In genomic region chr3:109600699-109601451, GRCm38 (mm10) we compare ENCODE assay signal across 18 mouse cellular contexts.
DNase-seq lines count a peak whose midpoint lies in the region; ATAC-seq and TF ChIP-seq lines count a peak whose summit lies in the region.
"Had no signal": no experiment of that assay in that cellular context is flagged by ENCODE, and none has a peak within 500 bp of the region (broad histone marks: within the 10 kb centered on the region; RNA-seq: fewer than 3 reads in every experiment).

No protein-coding gene starts in this region.

- H3K4me1 ChIP-seq in intestine, embryonic 14.5 days (replicated peaks; ENCODE audit: control insufficient read depth, insufficient read depth, low read length) = no peaks in the 10 kb centered on the region; the same call in 1 of the 2 replicates
- H3K4me1 ChIP-seq in intestine, embryonic 15.5 days (replicated peaks) = peaks cover 8% of the 10 kb centered on the region; the same call in 1 of the 2 replicates
- H3K4me1 ChIP-seq in intestine, postnatal 0 days (replicated peaks; ENCODE audit: control insufficient read depth, insufficient read depth, low read length) = peaks cover 6% of the 10 kb centered on the region; the same call in 1 of the 2 replicates
- no peaks in the 10 kb centered on the region for H3K4me1 ChIP-seq in midbrain, embryonic 14.5 days (ENCODE audit: control insufficient read depth, insufficient read depth, low read length)
- H3K4me1 ChIP-seq: embryonic facial prominence, embryonic 12.5 days; forebrain, embryonic 13.5 days; forebrain, embryonic 15.5 days had no signal

- ATAC-seq in intestine, embryonic 14.5 days (replicated peaks; ENCODE audit: low FRiP score, low TSS enrichment, low read depth) = peak; percentile 70
- peak; percentile 89 for ATAC-seq in intestine, embryonic 15.5 days
- peak; percentile 84 for ATAC-seq in intestine, postnatal 0 days
- ATAC-seq in midbrain, embryonic 14.5 days (ENCODE audit: low FRiP score, low TSS enrichment) = no peak
- ATAC-seq: forebrain, embryonic 13.5 days; forebrain, embryonic 15.5 days had no signal

- H3K9ac ChIP-seq in intestine, embryonic 14.5 days (ENCODE audit: low read length) = no peak overlapping the region
- no peak overlapping the region for H3K9ac ChIP-seq in intestine, embryonic 15.5 days
- H3K9ac ChIP-seq in intestine, postnatal 0 days (ENCODE audit: low read depth, low read length) = no peak overlapping the region
- H3K9ac ChIP-seq in midbrain, embryonic 14.5 days (replicated peaks; ENCODE audit: low read length) = no peak overlapping the region
- H3K9ac ChIP-seq: embryonic facial prominence, embryonic 12.5 days; forebrain, embryonic 13.5 days; forebrain, embryonic 15.5 days had no signal

- no peak for TF ChIP-seq CTCF in intestine, postnatal 0 days (IDR thresholded peaks at IDR 0.05; ENCODE audit: low read depth)

- DNase-seq in intestine, embryonic 14.5 days (ENCODE audit: low spot score) = no peak
- DNase-seq in adrenal gland, postnatal 10 days = no peak
- no peak for DNase-seq in midbrain, embryonic 14.5 days
- no peak for DNase-seq in frontal cortex, postnatal 25 days (ENCODE audit: low spot score in 2 of 2)
- DNase-seq: adrenal gland, adult 2 months; adrenal gland, postnatal 14 days; adrenal gland, postnatal 36 days; cerebellum, adult 11-12 months; cerebellum, adult 2 months; cerebellum, adult 9-10 months; cerebellum, postnatal 10 days; cerebellum, postnatal 25 days had no signal

- peak overlapping the region; percentile 62 for H3K27ac ChIP-seq in intestine, embryonic 14.5 days (ENCODE audit: low read depth)
- peak overlapping the region; percentile 58; the same call in 1 of the 2 replicates for H3K27ac ChIP-seq in intestine, embryonic 15.5 days
- H3K27ac ChIP-seq in intestine, postnatal 0 days (ENCODE audit: low read depth, low read length) = peak overlapping the region; percentile 28; the same call in 1 of the 2 replicates
- H3K27ac ChIP-seq in midbrain, embryonic 14.5 days (replicated peaks; ENCODE audit: low read depth, low read length) = no peak overlapping the region
- H3K27ac ChIP-seq: embryonic facial prominence, embryonic 10.5 days; embryonic facial prominence, embryonic 12.5 days; forebrain, embryonic 13.5 days; forebrain, embryonic 15.5 days had no signal

- WGBS in intestine, embryonic 14.5 days = 65% methylated on average over 4 of the region's 4 CpGs
- 52% methylated on average over 4 of the region's 4 CpGs for WGBS in intestine, embryonic 15.5 days
- WGBS in intestine, postnatal 0 days = 37% methylated on average over 4 of the region's 4 CpGs
- WGBS in midbrain, embryonic 14.5 days = 91% methylated on average over 4 of the region's 4 CpGs

- no peak overlapping the region for H3K4me2 ChIP-seq in intestine, embryonic 14.5 days (ENCODE audit: low read length)
- peak overlapping the region; percentile 11; the same call in 1 of the 2 replicates for H3K4me2 ChIP-seq in intestine, embryonic 15.5 days (replicated peaks)
- H3K4me2 ChIP-seq in intestine, postnatal 0 days (replicated peaks; ENCODE audit: low read depth) = peak overlapping the region; percentile 24; the same call in 1 of the 2 replicates
- H3K4me2 ChIP-seq in midbrain, embryonic 14.5 days (ENCODE audit: low read length) = no peak overlapping the region
- H3K4me2 ChIP-seq: embryonic facial prominence, embryonic 12.5 days; forebrain, embryonic 13.5 days; forebrain, embryonic 15.5 days had no signal

- no peaks in the 10 kb centered on the region for H3K27me3 ChIP-seq in intestine, embryonic 14.5 days (replicated peaks; ENCODE audit: control insufficient read depth, insufficient read depth, low read length)
- no peaks in the 10 kb centered on the region for H3K27me3 ChIP-seq in intestine, embryonic 15.5 days (replicated peaks)
- H3K27me3 ChIP-seq in intestine, postnatal 0 days (replicated peaks; ENCODE audit: control insufficient read depth, insufficient read depth, low read length) = no peaks in the 10 kb centered on the region
- no peaks in the 10 kb centered on the region for H3K27me3 ChIP-seq in midbrain, embryonic 14.5 days (ENCODE audit: control insufficient read depth, insufficient read depth, low read length)
- H3K27me3 ChIP-seq: embryonic facial prominence, embryonic 12.5 days; forebrain, embryonic 13.5 days; forebrain, embryonic 15.5 days had no signal

- no peaks in the 10 kb centered on the region for H3K36me3 ChIP-seq in intestine, embryonic 14.5 days (ENCODE audit: control insufficient read depth, insufficient read depth, low read length)
- no peaks in the 10 kb centered on the region for H3K36me3 ChIP-seq in intestine, embryonic 15.5 days
- H3K36me3 ChIP-seq in intestine, postnatal 0 days (ENCODE audit: control insufficient read depth, insufficient read depth) = no peaks in the 10 kb centered on the region
- H3K36me3 ChIP-seq in midbrain, embryonic 14.5 days (ENCODE audit: control insufficient read depth, insufficient read depth, low read length) = no peaks in the 10 kb centered on the region
- H3K36me3 ChIP-seq: embryonic facial prominence, embryonic 10.5 days; embryonic facial prominence, embryonic 12.5 days; forebrain, embryonic 15.5 days had no signal

- H3K9me3 ChIP-seq in intestine, embryonic 14.5 days (ENCODE audit: control insufficient read depth, low read length) = no peaks in the 10 kb centered on the region
- H3K9me3 ChIP-seq in intestine, embryonic 15.5 days = no peaks in the 10 kb centered on the region
- H3K9me3 ChIP-seq in intestine, postnatal 0 days (ENCODE audit: control insufficient read depth) = no peaks in the 10 kb centered on the region
- H3K9me3 ChIP-seq in midbrain, embryonic 14.5 days (ENCODE audit: control insufficient read depth, low read length) = no peaks in the 10 kb centered on the region
- H3K9me3 ChIP-seq: embryonic facial prominence, embryonic 10.5 days; embryonic facial prominence, embryonic 12.5 days; forebrain, embryonic 13.5 days; forebrain, embryonic 15.5 days had no signal

- H3K4me3 ChIP-seq in intestine, embryonic 14.5 days (ENCODE audit: low read depth, low read length) = no peak overlapping the region
- H3K4me3 ChIP-seq in intestine, embryonic 15.5 days (replicated peaks) = no peak overlapping the region
- no peak overlapping the region for H3K4me3 ChIP-seq in intestine, postnatal 0 days (ENCODE audit: low read depth, low read length)
- no peak overlapping the region for H3K4me3 ChIP-seq in midbrain, embryonic 14.5 days (replicated peaks; ENCODE audit: low read depth, low read length)
- H3K4me3 ChIP-seq: embryonic facial prominence, embryonic 10.5 days; embryonic facial prominence, embryonic 12.5 days; forebrain, embryonic 13.5 days; forebrain, embryonic 15.5 days had no signal

Comparison
In these comparisons a context has a peak if more than half of its experiments do, and no peak if none do; other contexts are left out.
1. H3K4me2 ChIP-seq: peak in intestine, embryonic 15.5 days (single experiment) and intestine, postnatal 0 days (single experiment); none in intestine, embryonic 14.5 days (single experiment) and midbrain, embryonic 14.5 days (single experiment).